Mouse (Mus musculus) neural tube, embryonic 15.5 days (tissue): ENCODE measurements at regions not wholly inside any gene's neighbourhood (a gene's known extent, or its start where the extent isn't known, plus 50 kb on each side); places are given as distances from the start of the nearest gene placed in this dataset.

Experiments
- ATAC-seq: fragments of 200-750 bp; cut with Nextera tagmentation; 2 replicates; pipeline ENCODE4 v1.8.0; 2017; ENCODE audit warnings: mild to moderate bottlenecking, moderate TSS enrichment, moderate library complexity; ENCODE audit not compliant: low FRiP score
- H3K27ac ChIP-seq: fragments of 300-500 bp; sonication (generic); replicated peaks from 2 replicates; pipeline ENCODE4 v1.5.1; 2015; ENCODE audit warnings: mild to moderate bottlenecking, inconsistent platforms
- H3K27me3 ChIP-seq: fragments of 300-500 bp; sonication (generic); replicated peaks from 2 replicates; pipeline ENCODE4 v1.6.1; 2015; ENCODE audit warnings: inconsistent platforms
- H3K36me3 ChIP-seq: fragments of 300-500 bp; sonication (generic); 2 replicates; pipeline ENCODE4 v1.6.1; 2015; ENCODE audit warnings: inconsistent platforms
- H3K4me1 ChIP-seq: fragments of 300-500 bp; sonication (generic); 2 replicates; pipeline ENCODE4 v1.6.1; 2015; ENCODE audit warnings: inconsistent platforms
- H3K4me2 ChIP-seq: fragments of 300-500 bp; sonication (generic); 2 replicates; pipeline ENCODE4 v1.6.1; 2015; ENCODE audit warnings: inconsistent platforms, mild to moderate bottlenecking, moderate library complexity
- H3K4me3 ChIP-seq: fragments of 300-500 bp; sonication (generic); replicated peaks from 2 replicates; pipeline ENCODE4 v1.5.1; 2015; ENCODE audit warnings: mild to moderate bottlenecking, inconsistent platforms
- H3K9ac ChIP-seq: fragments of 300-500 bp; sonication (generic); replicated peaks from 2 replicates; pipeline ENCODE4 v1.6.1; 2015; ENCODE audit warnings: mild to moderate bottlenecking, inconsistent platforms
- H3K9me3 ChIP-seq: fragments of 300-500 bp; sonication (generic); replicated peaks from 2 replicates; pipeline ENCODE4 v1.6.1; 2016; ENCODE audit warnings: inconsistent platforms
- WGBS: fragments of 180-500 bp; shearing (Covaris S2); methylation state at CpG from one replicate; pipeline ENCODE4 v1.1.7; 2015; ENCODE audit warnings: mixed read lengths; 5-methylcytosine and 5-hydroxymethylcytosine counted together

DNA sequence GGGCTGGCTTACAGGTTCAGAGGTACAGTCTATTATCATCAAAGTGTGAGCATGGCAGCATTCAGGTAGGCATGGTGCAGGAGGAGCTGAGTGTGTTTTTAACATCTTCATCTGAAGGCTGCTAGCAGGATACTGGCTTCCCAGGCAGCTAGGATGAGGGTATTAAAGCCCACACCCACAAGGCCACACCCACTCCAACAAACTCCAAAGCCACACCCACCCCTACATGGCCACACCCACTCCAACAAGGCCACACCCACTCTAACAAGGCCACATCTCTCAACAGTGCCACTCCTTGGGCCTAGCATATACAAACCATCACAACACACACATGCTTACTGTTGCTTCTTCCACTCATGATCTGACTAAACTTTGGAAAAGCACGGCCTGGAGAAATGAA lies 172.5 kb downstream of the Msrb3 start:
- Histone ChIP-seq H3K9ac (no peak overlapping the region), H3K27ac (no peak overlapping the region), H3K4me2 (no peak overlapping the region), H3K9me3 (no peaks in the 10 kb centered on the region), H3K36me3 (no peaks in the 10 kb centered on the region), H3K4me3 (no peak overlapping the region), H3K4me1 (peaks cover 15% of the 10 kb centered on the region), H3K27me3 (peaks cover 14% of the 10 kb centered on the region; the same call in 1 of the 2 replicates)
- 95% methylated on average over 1 of the region's 1 CpGs for WGBS
- ATAC-seq, result no peak

DNA sequence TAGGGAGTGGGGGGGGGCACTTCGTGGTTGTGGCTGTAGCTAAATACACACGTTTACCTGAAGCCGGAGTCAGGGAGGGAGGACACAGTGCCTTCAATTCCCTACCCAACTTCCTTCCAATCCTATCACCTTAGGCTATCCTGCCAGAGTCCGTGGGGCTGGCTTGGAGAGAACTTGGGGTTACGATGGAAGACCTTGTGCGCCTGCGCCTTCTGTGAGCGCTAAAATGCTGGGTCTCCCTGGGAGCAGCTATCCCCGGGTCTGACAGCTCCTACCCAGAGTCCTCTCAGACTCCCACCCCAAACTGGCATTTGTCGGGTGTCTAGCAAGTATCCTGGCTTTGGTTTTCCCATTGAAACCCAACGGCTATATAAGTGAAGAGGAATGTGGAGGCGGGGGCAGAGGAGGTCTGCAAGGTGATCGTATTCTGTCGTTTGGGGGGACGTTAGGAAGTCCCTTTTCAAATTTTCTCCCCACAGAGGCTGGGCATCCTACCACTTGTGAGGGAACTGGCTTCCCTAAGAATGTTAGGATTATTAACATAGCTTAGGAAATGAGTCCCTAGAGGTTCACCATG lies 176.9 kb downstream of the Msrb3 start:
- no peak for ATAC-seq
- Histone ChIP-seq H3K4me3 (peak overlapping the region; percentile 29), H3K27ac (no peak overlapping the region), H3K36me3 (no peaks in the 10 kb centered on the region), H3K4me1 (peaks cover 25% of the 10 kb centered on the region), H3K9ac (no peak overlapping the region; the same call in 1 of the 2 replicates), H3K4me2 (peak overlapping the region; percentile 55), H3K9me3 (no peaks in the 10 kb centered on the region), H3K27me3 (peaks cover 22% of the 10 kb centered on the region; the same call in 1 of the 2 replicates)
- whole genome bisulfite sequencing, result 6% methylated on average over 15 of the region's 15 CpGs

DNA sequence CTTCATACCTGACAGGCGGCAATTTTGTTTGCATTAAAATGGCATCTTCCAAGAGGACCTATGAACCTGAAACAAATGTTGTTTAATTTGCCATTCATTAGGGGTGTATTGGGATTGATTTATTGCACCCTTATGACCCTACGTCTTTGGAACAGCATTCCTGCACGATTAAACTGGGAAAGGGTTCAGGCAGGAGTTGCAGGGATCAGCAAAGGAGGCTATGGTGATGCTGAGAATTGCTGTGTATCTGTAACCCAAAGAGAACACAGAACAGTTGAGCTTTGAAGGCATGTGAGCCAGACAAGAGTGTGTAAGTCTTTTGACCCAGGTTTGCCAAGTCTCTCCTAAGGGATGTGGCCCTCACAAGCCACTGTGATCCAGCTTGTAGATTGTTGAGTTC lies 177.9 kb downstream of the Msrb3 start:
- H3K4me3 ChIP-seq, result no peak overlapping the region
- H3K4me2 ChIP-seq, result no peak overlapping the region
- H3K4me1 ChIP-seq, result peaks cover 25% of the 10 kb centered on the region
- peaks cover 22% of the 10 kb centered on the region; the same call in 1 of the 2 replicates for H3K27me3 ChIP-seq
- ATAC-seq, result no peak
- no peak overlapping the region for H3K27ac ChIP-seq
- WGBS, result 16% methylated on average over 3 of the region's 3 CpGs
- no peaks in the 10 kb centered on the region for H3K9me3 ChIP-seq
- no peaks in the 10 kb centered on the region for H3K36me3 ChIP-seq
- H3K9ac ChIP-seq, result no peak overlapping the region

DNA sequence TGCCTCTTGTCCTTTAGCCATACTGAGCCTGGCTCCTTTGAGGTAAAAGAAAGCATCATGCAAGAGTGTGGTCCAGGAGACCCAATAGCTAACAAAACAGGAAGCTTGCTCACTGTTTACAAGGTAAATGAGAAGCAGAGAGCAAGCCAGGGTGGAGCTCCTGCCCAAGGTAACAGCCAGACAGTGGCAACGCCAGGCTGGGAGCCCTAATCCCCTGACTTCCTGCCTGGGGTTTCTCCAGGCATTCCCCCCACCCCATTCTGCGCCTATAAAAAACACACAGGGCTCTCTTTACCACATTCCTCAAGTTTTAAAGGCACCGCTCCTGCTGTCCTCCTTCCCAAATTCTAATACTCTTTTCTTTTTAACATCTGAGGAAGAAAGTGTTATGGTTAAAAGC lies 178.8 kb downstream of the Msrb3 start:
- H3K4me1 ChIP-seq, result peaks cover 25% of the 10 kb centered on the region
- no peak overlapping the region for H3K9ac ChIP-seq
- no peaks in the 10 kb centered on the region for H3K36me3 ChIP-seq
- H3K27ac ChIP-seq, result no peak overlapping the region
- H3K4me2 ChIP-seq, result no peak overlapping the region
- 25% methylated on average over 3 of the region's 3 CpGs for WGBS
- H3K4me3 ChIP-seq, result no peak overlapping the region
- H3K9me3 ChIP-seq, result no peaks in the 10 kb centered on the region
- peaks cover 22% of the 10 kb centered on the region; the same call in 1 of the 2 replicates for H3K27me3 ChIP-seq
- no peak for ATAC-seq

DNA sequence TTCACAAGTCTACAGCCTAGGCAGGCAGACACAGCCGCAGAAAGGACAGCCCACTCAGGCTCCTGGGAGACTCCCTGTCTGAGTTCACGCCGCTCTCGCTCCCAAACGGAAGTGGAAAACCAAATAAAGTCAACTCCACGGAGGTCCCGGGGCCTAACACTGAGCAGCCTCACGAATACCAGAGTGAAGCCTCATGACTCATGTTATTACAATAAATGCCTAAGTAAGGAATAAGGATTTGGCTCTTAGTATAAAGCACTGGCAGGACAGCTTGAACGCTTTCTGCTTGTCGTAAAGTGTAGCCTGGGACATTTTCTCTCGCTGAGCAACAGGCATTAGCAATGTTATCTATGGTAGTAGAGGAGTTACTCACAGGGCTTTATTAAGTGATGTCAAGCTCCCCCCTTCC lies 181.7 kb downstream of the Msrb3 start:
- Histone ChIP-seq H3K4me2 (no peak overlapping the region), H3K36me3 (no peaks in the 10 kb centered on the region), H3K9ac (no peak overlapping the region), H3K4me1 (peaks cover 17% of the 10 kb centered on the region), H3K9me3 (no peaks in the 10 kb centered on the region), H3K4me3 (no peak overlapping the region), H3K27ac (no peak overlapping the region), H3K27me3 (peaks cover 8% of the 10 kb centered on the region; the same call in 1 of the 2 replicates)
- ATAC-seq, result no peak
- 75% methylated on average over 11 of the region's 11 CpGs for WGBS

DNA sequence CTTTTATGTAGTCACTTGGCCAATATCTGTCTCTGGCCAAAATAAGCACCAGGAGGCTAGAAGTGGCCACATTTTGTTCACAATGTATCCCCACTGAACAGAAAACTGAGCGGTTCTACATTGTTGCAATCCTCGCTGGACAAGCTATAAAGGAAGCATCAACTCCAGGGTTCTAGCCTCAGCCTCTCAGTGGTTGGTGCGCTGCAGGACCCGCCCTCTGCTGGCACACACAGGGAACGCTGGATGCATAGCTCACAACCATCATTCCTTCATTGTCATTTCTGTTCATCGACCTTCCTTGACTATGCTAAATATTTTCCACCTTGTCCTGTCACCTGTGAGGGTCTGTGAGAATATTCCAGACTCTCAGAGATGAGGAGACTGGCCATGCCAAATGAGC lies 182.5 kb downstream of the Msrb3 start:
- Histone ChIP-seq H3K9ac (no peak overlapping the region), H3K4me3 (no peak overlapping the region)

DNA sequence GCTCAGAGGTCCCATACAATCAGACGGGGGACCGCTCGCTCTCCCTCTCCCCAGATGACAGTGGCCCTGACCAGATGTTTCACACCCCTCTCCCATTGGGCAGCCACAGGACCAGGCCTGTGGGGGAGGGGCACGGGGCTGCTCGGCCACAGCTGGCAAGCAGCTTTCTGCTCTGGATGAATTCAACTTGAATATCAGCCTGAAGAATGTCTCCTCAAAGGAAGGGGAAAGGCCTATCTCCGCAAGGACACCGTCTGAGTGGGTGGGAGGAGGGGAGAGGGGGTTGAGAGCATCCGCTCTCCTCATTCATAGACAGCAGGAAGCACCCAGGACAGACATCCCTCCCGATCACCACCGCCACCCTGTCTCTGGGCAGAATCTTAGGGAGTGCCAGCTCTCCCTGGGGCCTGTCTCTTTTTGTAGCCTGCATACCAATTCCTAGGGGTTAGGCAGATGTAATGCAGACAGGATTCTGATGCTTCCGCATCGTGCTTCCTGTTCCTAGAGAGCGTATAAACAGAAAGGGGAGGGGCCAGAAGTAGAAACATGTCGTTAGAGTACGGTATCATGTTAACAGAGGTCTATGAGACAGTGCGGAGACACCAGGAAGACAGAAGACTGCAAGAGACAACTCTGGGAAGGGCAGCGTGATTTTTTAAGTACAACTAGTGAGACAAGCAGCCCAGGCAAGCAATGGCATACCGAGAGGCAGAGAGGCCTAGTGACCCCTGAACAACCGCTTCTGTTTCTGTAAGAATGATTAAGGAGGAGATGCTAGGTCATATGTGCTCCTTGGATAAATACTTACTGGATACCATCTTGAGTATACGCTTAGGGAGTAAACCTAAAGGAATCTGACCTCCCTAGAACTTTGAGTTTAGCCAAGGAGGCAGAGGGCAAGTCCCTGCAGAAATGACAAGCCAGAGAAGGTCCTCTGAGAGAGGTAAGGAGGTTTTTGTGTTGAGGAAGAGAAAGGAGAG lies 190.8 kb downstream of the Msrb3 start:
- Histone ChIP-seq H3K9me3 (no peaks in the 10 kb centered on the region), H3K4me2 (peak overlapping the region; percentile 30), H3K27ac (0 out of 2 replicates have a peak overlapping the region, but pooled peaks have one; percentile 3), H3K27me3 (no peaks in the 10 kb centered on the region), H3K9ac (0 out of 2 replicates have a peak overlapping the region, but pooled peaks have one; percentile 20), H3K36me3 (no peaks in the 10 kb centered on the region), H3K4me1 (peaks cover 10% of the 10 kb centered on the region), H3K4me3 (no peak overlapping the region)
- WGBS, result 33% methylated on average over 20 of the region's 20 CpGs
- ATAC-seq, result no peak

More for the DNA sequence above, 182.5 kb downstream of the Msrb3 start:
- H3K27me3 ChIP-seq, result peaks cover 8% of the 10 kb centered on the region; the same call in 1 of the 2 replicates
- H3K4me1 ChIP-seq, result 0 out of 2 replicates have a peak, but pooled peaks cover 10% of the 10 kb centered on the region
- H3K9me3 ChIP-seq, result no peaks in the 10 kb centered on the region
- 71% methylated on average over 6 of the region's 6 CpGs for WGBS
- no peak overlapping the region for H3K4me2 ChIP-seq
- no peak overlapping the region for H3K27ac ChIP-seq
- no peaks in the 10 kb centered on the region for H3K36me3 ChIP-seq
- ATAC-seq, result no peak

DNA sequence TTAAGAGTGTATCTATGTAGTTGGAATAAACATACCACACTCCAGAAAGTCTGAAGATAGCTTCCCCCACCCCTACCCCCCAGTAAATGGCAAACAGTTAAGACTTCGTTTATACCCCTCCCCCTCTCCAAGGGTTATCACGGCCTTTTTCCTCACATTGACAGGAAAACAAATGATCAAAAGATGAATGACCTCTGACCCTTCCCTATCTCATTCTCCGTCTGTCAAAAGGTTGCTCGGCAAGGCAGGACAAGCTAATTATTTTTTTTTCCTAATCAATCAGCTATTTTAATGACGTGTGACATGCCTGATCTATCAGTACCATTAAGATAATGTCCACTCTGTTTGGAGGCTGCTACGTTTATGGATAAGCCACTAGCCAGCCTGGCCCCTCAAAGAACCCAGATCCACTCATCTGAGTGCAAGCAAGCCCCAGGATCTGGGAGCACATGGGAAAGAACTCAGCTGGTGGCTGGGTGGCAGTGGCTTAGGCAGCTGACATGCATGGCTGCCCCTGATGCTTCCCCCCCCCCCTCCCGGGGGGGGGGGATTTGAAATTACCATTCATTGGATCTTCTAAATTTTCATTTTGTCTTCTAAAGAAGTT lies 192.1 kb downstream of the Msrb3 start:
- Histone ChIP-seq H3K9me3 (no peaks in the 10 kb centered on the region), H3K4me1 (peaks cover 10% of the 10 kb centered on the region), H3K27me3 (no peaks in the 10 kb centered on the region), H3K36me3 (no peaks in the 10 kb centered on the region), H3K4me2 (no peak overlapping the region), H3K4me3 (no peak overlapping the region), H3K9ac (no peak overlapping the region), H3K27ac (no peak overlapping the region)
- ATAC-seq, result no peak
- WGBS, result 15% methylated on average over 7 of the region's 7 CpGs

DNA sequence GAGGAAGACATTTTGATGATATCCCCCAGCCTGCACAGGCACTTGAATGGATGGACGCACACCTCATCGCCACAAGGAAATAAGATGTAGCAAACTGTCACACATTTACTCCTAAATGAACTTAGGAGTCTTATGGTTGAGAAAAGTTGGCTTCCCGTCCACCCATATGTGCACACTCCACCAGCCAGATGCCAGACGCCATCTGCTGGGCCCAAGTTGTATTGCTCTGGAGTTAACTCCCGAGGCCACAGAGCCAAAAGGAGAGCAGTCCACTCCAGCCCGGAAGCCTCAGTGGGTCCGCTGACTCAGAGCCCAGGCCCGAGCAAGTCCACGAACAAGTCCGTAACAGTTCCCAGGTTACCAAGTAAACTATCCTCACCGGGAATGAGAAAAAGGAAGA lies 197.1 kb downstream of the Msrb3 start:
- Histone ChIP-seq H3K4me1 (0 out of 2 replicates have a peak, but pooled peaks cover 6% of the 10 kb centered on the region), H3K9ac (no peak overlapping the region), H3K4me3 (no peak overlapping the region), H3K27me3 (0 out of 2 replicates have a peak, but pooled peaks cover 6% of the 10 kb centered on the region), H3K36me3 (no peaks in the 10 kb centered on the region), H3K9me3 (no peaks in the 10 kb centered on the region), H3K4me2 (no peak overlapping the region; the same call in 1 of the 2 replicates), H3K27ac (no peak overlapping the region)
- WGBS, result 28% methylated on average over 11 of the region's 11 CpGs
- ATAC-seq, result no peak

DNA sequence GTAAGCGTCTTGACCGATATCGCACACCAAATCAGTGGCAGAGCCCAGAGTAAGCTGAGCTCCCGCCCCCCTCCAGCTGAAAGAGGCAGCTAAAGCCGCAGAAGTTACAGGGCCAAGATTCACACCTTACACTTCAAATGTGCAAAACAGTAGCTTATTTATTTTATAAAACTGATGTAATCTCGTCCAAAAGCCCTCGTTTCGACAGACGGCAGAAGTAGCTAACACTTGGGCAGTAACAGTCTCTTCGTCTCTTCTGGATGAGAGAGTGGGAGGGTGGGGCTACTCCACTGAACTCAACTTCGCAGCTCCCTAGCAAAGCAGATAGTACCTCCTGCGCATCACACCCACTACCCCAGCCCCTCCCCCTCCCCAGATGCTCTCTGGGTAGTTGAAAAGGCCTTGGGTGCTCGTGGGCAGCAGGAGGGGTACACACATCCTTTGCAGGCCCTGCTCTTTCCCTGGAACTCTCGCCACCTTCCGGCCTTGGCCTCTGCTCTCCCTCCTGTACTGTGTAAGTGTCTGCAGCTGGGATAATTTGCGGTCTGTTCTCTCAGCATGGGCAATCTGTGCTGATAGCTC lies 201.5 kb downstream of the Msrb3 start:
- Histone ChIP-seq H3K27ac (no peak overlapping the region), H3K4me1 (0 out of 2 replicates have a peak, but pooled peaks cover 6% of the 10 kb centered on the region), H3K27me3 (peaks cover 18% of the 10 kb centered on the region), H3K4me3 (no peak overlapping the region), H3K36me3 (no peaks in the 10 kb centered on the region), H3K9me3 (no peaks in the 10 kb centered on the region), H3K9ac (no peak overlapping the region), H3K4me2 (no peak overlapping the region)
- no peak for ATAC-seq
- 14% methylated on average over 16 of the region's 16 CpGs for WGBS

DNA sequence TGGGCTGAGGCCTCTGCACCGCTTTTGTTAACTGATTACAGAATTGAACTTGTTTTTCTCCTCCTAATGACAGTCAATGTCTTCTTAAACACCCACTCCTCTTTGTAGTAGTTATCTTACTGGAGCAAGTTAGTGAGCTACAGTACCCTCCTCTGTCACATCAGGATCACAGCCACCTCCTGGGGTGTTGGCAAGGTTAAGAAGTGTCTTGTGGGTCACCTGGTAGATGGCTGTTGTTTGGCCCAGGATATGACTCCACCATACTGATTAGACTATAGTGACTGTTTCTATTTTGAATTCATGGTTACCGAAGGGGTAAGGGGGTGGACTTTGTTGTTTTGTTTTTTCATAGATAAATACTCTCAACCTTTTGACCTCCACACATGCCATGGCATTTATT lies 202.4 kb downstream of the Msrb3 start:
- peaks cover 18% of the 10 kb centered on the region for H3K27me3 ChIP-seq
- no peak overlapping the region for H3K27ac ChIP-seq
- H3K4me1 ChIP-seq, result 0 out of 2 replicates have a peak, but pooled peaks cover 6% of the 10 kb centered on the region
- no peaks in the 10 kb centered on the region for H3K36me3 ChIP-seq
- no peak overlapping the region for H3K9ac ChIP-seq
- H3K4me2 ChIP-seq, result no peak overlapping the region
- 71% methylated on average over 2 of the region's 2 CpGs for WGBS
- no peak for ATAC-seq
- H3K9me3 ChIP-seq, result no peaks in the 10 kb centered on the region
- H3K4me3 ChIP-seq, result no peak overlapping the region
